Mouse (Mus musculus): ENCODE data around the gene Olfr547. TPM values are rescaled to one million over a fixed set of nuclear protein-coding genes. Genes with fewer than 3 reads are reported as not detected.

Gene Olfr547
- polyA plus RNA-seq, 1 experiment = not detected

DNA sequence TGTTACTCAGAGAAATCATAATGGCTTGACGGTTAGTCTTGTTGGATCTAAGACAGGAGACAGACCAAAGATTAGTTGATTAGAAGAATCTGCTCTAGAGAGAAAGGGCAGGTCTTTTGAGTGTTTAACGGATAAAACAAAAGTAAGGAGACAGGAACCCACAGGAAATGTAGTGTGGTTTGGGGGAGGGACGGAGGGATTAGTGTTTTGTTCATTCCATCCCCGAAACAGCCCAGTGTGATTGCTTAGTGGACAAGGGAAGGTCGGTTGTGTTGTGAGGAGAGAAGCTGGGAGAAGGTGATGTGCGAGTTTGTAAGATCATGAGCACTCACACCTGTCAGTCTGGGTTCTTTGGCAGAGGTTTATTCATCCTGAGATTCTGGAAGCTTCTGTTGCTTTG is 41.4 kb downstream of the Olfr547 start:
- no peak for TF ChIP-seq POLR2A (IDR thresholded peaks at IDR 0.05; ENCODE audit: control insufficient read depth, extremely low read depth, insufficient read depth, low read length, poor library complexity)
- no peak overlapping the region for H3K27ac ChIP-seq (ENCODE audit: control insufficient read depth, insufficient read depth, low read length)
- 6% methylated on average over 6 of the region's 6 CpGs for WGBS
- no peaks in the 10 kb centered on the region for H3K27me3 ChIP-seq (ENCODE audit: control insufficient read depth, insufficient read depth, low read length)
- DNase-seq = no peak
- no peaks in the 10 kb centered on the region for H3K36me3 ChIP-seq (ENCODE audit: control insufficient read depth, insufficient read depth, low read length)
- H3K4me1 ChIP-seq (replicated peaks; ENCODE audit: control insufficient read depth, insufficient read depth, low read length) = 0 out of 2 replicates have a peak, but pooled peaks cover 2% of the 10 kb centered on the region
- no peak overlapping the region for H3K4me3 ChIP-seq (ENCODE audit: control insufficient read depth, insufficient read depth, low read length)

Other genes with a start within 250 kb of the Olfr547 start
- gene Rrm1, start 93.1 kb upstream of the Olfr547 start, polyA plus RNA-seq (2012; rRNA removed) = 46.3 and 67.1 TPM in 2 replicates
- gene Olfr543, start 53.1 kb upstream of the Olfr547 start, polyA plus RNA-seq (2012; rRNA removed) = not detected in 2 replicates
- gene Olfr544, start 46.4 kb upstream of the Olfr547 start, polyA plus RNA-seq (2012; rRNA removed) = not detected in 2 replicates
- not detected in 2 replicates for gene Olfr545, start 35.2 kb upstream of the Olfr547 start, polyA plus RNA-seq (2012; rRNA removed)
- not detected in 2 replicates for gene Olfr548-ps1, start 6.1 kb downstream of the Olfr547 start, polyA plus RNA-seq (2012; rRNA removed)
- not detected in 2 replicates for gene Olfr549, start 15.1 kb downstream of the Olfr547 start, polyA plus RNA-seq (2012; rRNA removed)
- gene Trim21, start 30.7 kb downstream of the Olfr547 start, polyA plus RNA-seq (2012; rRNA removed) = 20.4 and 23.6 TPM in 2 replicates
- gene Olfr550, start 36.7 kb downstream of the Olfr547 start, polyA plus RNA-seq (2012; rRNA removed) = 0.13 TPM in 1 of 2 replicates, not detected in the other
- not detected in 2 replicates for gene Olfr551, start 57.1 kb downstream of the Olfr547 start, polyA plus RNA-seq (2012; rRNA removed)
- not detected in 2 replicates for gene Olfr552, start 63.0 kb downstream of the Olfr547 start, polyA plus RNA-seq (2012; rRNA removed)
- not detected in 2 replicates for gene Olfr553, start 83.5 kb downstream of the Olfr547 start, polyA plus RNA-seq (2012; rRNA removed)
- not detected in 2 replicates for gene Olfr554, start 103.7 kb downstream of the Olfr547 start, polyA plus RNA-seq (2012; rRNA removed)
- gene Olfr555, start 124.1 kb downstream of the Olfr547 start, polyA plus RNA-seq (2012; rRNA removed) = not detected in 2 replicates
- gene Olfr556, start 130.2 kb downstream of the Olfr547 start, polyA plus RNA-seq (2012; rRNA removed) = not detected in 2 replicates
- 14.0 and 16.3 TPM in 2 replicates for gene Trim68, start 152.6 kb downstream of the Olfr547 start, polyA plus RNA-seq (2012; rRNA removed)
- gene Olfr557, start 161.2 kb downstream of the Olfr547 start, polyA plus RNA-seq (2012; rRNA removed) = not detected in 2 replicates
- 0.11 and 0.49 TPM in 2 replicates for gene Olfr558, start 167.5 kb downstream of the Olfr547 start, polyA plus RNA-seq (2012; rRNA removed)
- gene Olfr33, start 184.3 kb downstream of the Olfr547 start, polyA plus RNA-seq (2012; rRNA removed) = not detected in 2 replicates
- not detected in 2 replicates for gene Olfr559, start 192.7 kb downstream of the Olfr547 start, polyA plus RNA-seq (2012; rRNA removed)
- gene Olfr560, start 224.6 kb downstream of the Olfr547 start, polyA plus RNA-seq (2012; rRNA removed) = not detected in 2 replicates
- gene Olfr78, start 224.7 kb downstream of the Olfr547 start, polyA plus RNA-seq (2012; rRNA removed) = 0.29 and 0.32 TPM in 2 replicates
- not detected in 2 replicates for gene Olfr561, start 236.5 kb downstream of the Olfr547 start, polyA plus RNA-seq (2012; rRNA removed)